Mouse (Mus musculus) hindbrain, embryonic 13.5 days (tissue): ENCODE results near the gene Tmem132e. TPM values are rescaled to one million over a fixed set of nuclear protein-coding genes. Genes with fewer than 3 reads are reported as not detected.

Experiments
- ATAC-seq: fragments of 200-750 bp; cut with Nextera tagmentation; 2 replicates; pipeline ENCODE4 v1.8.0; 2017; ENCODE audit warnings: moderate TSS enrichment; ENCODE audit not compliant: low FRiP score
- H3K27ac ChIP-seq: fragments of 300-500 bp; sonication (generic); 2 replicates; pipeline ENCODE4 v1.5.1; 2015; ENCODE audit warnings: inconsistent platforms, mild to moderate bottlenecking, moderate library complexity
- H3K27me3 ChIP-seq: fragments of 300-500 bp; sonication (generic); 2 replicates; pipeline ENCODE4 v1.6.1; 2015; ENCODE audit warnings: mild to moderate bottlenecking, inconsistent platforms
- H3K36me3 ChIP-seq: fragments of 300-500 bp; sonication (generic); 2 replicates; pipeline ENCODE4 v1.6.1; 2015; ENCODE audit warnings: mild to moderate bottlenecking, inconsistent platforms
- H3K4me1 ChIP-seq: fragments of 300-500 bp; sonication (generic); replicated peaks from 2 replicates; pipeline ENCODE4 v1.6.1; 2015; ENCODE audit warnings: inconsistent platforms
- H3K4me2 ChIP-seq: fragments of 300-500 bp; sonication (generic); 2 replicates; pipeline ENCODE4 v1.6.1; 2015; ENCODE audit warnings: inconsistent platforms, mild to moderate bottlenecking, moderate library complexity
- H3K4me3 ChIP-seq: fragments of 300-500 bp; sonication (generic); 2 replicates; pipeline ENCODE4 v1.5.1; 2015; ENCODE audit warnings: mild to moderate bottlenecking, inconsistent platforms
- H3K9ac ChIP-seq: fragments of 300-500 bp; sonication (generic); 2 replicates; pipeline ENCODE4 v1.6.1; 2015; ENCODE audit warnings: mild to moderate bottlenecking, inconsistent platforms
- H3K9me3 ChIP-seq: fragments of 300-500 bp; sonication (generic); 2 replicates; pipeline ENCODE4 v1.6.1; 2016; ENCODE audit warnings: inconsistent platforms
- WGBS: fragments of 180-500 bp; shearing (Covaris S2); methylation state at CpG from one replicate; pipeline ENCODE4 v1.1.7; 2015; 5-methylcytosine and 5-hydroxymethylcytosine counted together
- polyA plus RNA-seq: library from polyadenylated mRNA; unstranded; fragments of >200 nt; fragmentation: Nextera tagmentation; extraction: Ambion mirVana; gene quantifications from 2 replicates; pipeline ENCODE4 v1.2.1, GENCODE M21; 2015

The Tmem132e gene
- polyA plus RNA-seq, 1 experiment from 2014 or later = 2.2 TPM

GRCm38 (mm10) chr11:82392341-82392740, 3.6 kb downstream of the Tmem132e start:
- Histone ChIP-seq H3K27me3 (peaks cover 62% of the 10 kb centered on the region), H3K36me3 (no peaks in the 10 kb centered on the region), H3K9ac (no peak overlapping the region), H3K9me3 (no peaks in the 10 kb centered on the region), H3K4me3 (no peak overlapping the region), H3K4me1 (peaks cover 53% of the 10 kb centered on the region), H3K4me2 (peak overlapping the region; percentile 96; the same call in 1 of the 2 replicates), H3K27ac (peak overlapping the region; percentile 25; the same call in 1 of the 2 replicates)
- no peak for ATAC-seq
- 65% methylated on average over 3 of the region's 3 CpGs for WGBS

DNA sequence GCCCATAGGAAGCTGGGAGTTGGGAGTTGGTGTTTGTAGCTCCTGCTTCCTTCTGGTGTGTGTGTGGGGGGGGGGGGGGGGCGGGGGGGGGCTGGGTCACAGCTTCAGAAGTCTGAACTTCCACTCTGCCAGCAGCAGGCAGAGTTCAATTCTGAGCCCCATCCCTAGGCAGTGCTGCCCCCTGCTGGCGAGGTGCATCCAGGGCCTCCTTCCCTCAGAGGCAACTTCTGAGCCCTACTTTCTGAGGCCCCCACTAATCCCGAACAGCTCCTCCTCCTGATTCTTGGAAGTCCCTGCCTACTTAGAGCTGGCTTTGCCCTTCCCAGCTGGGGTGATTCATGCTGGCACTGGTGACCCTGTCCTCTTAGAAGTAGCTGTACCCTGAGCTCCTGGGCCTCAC, 10.9 kb downstream of the Tmem132e start:
- WGBS = 31% methylated on average over 3 of the region's 3 CpGs
- Histone ChIP-seq H3K27ac (no peak overlapping the region), H3K36me3 (no peaks in the 10 kb centered on the region), H3K9ac (no peak overlapping the region), H3K4me2 (no peak overlapping the region), H3K27me3 (peaks cover 37% of the 10 kb centered on the region), H3K4me1 (peaks cover 16% of the 10 kb centered on the region), H3K4me3 (no peak overlapping the region), H3K9me3 (no peaks in the 10 kb centered on the region)
- no peak for ATAC-seq

- WGBS = 33% methylated on average over 3 of the region's 3 CpGs
- Histone ChIP-seq H3K27me3 (peaks cover 34% of the 10 kb centered on the region), H3K4me1 (peaks cover 30% of the 10 kb centered on the region), H3K36me3 (no peaks in the 10 kb centered on the region), H3K9ac (no peak overlapping the region), H3K4me2 (no peak overlapping the region), H3K4me3 (no peak overlapping the region), H3K27ac (no peak overlapping the region), H3K9me3 (no peaks in the 10 kb centered on the region)
- ATAC-seq = no peak
Measured at GRCm38 (mm10) chr11:82405641-82406040, 16.9 kb downstream of the Tmem132e start.

- Histone ChIP-seq H3K36me3 (no peaks in the 10 kb centered on the region), H3K4me3 (no peak overlapping the region), H3K4me2 (no peak overlapping the region), H3K27me3 (peaks cover 37% of the 10 kb centered on the region), H3K9me3 (no peaks in the 10 kb centered on the region), H3K27ac (no peak overlapping the region), H3K9ac (no peak overlapping the region), H3K4me1 (peaks cover 30% of the 10 kb centered on the region)
- no peak for ATAC-seq
- 25% methylated on average over 11 of the region's 11 CpGs for WGBS
Measured at GRCm38 (mm10) chr11:82406358-82407221, 17.9 kb downstream of the Tmem132e start.

DNA sequence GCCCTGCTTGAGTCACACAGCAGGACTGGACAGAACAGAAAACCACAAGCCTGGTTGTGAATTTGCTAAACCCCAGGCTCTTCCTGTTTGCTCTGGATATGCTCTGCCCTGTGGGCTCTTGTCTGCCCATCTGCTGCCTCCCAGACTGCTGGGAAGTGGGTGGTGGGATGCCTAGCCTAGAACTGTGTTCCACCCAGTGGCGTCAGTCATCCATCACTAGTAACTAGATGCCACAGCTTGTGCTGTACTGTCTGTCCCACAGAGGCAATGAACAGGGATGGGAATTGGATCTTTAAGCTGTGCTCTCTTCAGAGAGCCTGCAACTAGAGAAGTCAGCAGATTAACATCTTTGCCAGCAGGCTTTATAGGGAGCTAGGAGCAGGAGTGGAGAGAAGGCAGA, 23.8 kb downstream of the Tmem132e start:
- Histone ChIP-seq H3K36me3 (no peaks in the 10 kb centered on the region), H3K4me2 (no peak overlapping the region), H3K9ac (no peak overlapping the region), H3K9me3 (no peaks in the 10 kb centered on the region), H3K4me1 (peaks cover 15% of the 10 kb centered on the region), H3K27me3 (peaks cover 39% of the 10 kb centered on the region), H3K4me3 (no peak overlapping the region), H3K27ac (no peak overlapping the region)
- ATAC-seq = no peak
- 70% methylated on average over 1 of the region's 1 CpGs for whole genome bisulfite sequencing

DNA sequence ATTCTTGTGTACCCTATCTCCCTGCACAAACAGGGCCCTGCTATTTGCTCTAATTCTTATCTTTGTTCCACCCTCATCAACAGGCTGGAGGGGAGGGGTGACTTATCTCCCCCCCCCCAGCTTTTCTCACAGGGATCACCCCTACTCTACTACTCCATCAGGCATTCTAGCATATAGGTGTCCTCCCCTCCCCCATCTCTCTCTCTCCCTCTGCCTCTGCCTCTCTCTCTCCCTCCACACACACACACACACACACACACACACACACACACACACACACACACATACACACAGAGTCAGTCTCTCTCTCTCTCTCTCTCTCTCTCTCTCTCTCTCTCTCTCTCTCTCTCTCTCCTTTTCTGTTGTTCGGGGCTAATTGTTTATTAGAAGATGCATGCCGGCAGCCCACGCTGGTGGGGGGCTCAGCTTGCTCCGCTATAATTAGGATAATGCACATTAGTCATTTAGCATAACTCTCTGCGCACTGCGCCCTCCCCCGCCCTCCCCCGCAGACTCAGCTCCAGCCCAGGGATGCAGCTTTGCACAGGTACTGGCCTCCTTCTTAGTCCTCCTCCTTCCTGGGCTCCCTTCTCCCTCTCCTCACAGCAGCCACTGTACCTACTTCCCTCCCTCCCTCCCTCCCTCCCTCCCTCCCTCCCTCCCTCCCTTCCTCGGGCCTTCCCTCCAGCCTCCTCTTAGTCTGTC, 29.8 kb downstream of the Tmem132e start:
- H3K27ac ChIP-seq = peak overlapping the region; percentile 55
- ATAC-seq = peak; percentile 63; the same call in 1 of the 2 replicates
- no peak overlapping the region for H3K4me3 ChIP-seq
- H3K4me1 ChIP-seq = peaks cover 44% of the 10 kb centered on the region
- WGBS = 25% methylated on average over 8 of the region's 9 CpGs
- H3K9me3 ChIP-seq = no peaks in the 10 kb centered on the region
- no peak overlapping the region for H3K9ac ChIP-seq
- H3K36me3 ChIP-seq = no peaks in the 10 kb centered on the region
- no peak overlapping the region for H3K4me2 ChIP-seq
- H3K27me3 ChIP-seq = peaks cover 30% of the 10 kb centered on the region; the same call in 1 of the 2 replicates

DNA sequence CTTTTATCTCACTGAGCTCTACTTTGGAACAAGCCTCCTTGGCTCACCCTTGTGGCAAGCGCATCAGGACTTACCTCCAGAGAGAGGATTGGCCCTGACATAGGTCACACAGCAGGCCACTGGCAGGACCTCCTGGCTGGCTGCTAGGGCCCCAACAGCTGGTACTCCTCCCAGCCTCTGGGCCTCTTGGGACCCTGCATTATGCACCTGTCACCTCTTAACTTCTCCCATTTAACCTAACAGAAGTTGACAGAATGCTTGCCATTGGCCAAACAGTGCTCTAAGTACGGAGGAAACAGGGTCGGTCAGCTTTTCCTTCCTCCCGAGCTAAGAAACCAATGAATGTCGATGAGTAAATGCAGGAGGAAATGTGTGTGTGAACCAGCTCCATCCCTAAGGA, 33.2 kb downstream of the Tmem132e start:
- Histone ChIP-seq H3K9me3 (no peaks in the 10 kb centered on the region), H3K4me3 (no peak overlapping the region), H3K27me3 (peaks cover 19% of the 10 kb centered on the region; the same call in 1 of the 2 replicates), H3K4me2 (no peak overlapping the region), H3K9ac (no peak overlapping the region), H3K36me3 (no peaks in the 10 kb centered on the region), H3K4me1 (peaks cover 39% of the 10 kb centered on the region), H3K27ac (no peak overlapping the region)
- WGBS = 56% methylated on average over 5 of the region's 5 CpGs
- no peak for ATAC-seq

GRCm38 (mm10) chr11:82423521-82423920, 34.8 kb downstream of the Tmem132e start:
- no peaks in the 10 kb centered on the region for H3K36me3 ChIP-seq

DNA sequence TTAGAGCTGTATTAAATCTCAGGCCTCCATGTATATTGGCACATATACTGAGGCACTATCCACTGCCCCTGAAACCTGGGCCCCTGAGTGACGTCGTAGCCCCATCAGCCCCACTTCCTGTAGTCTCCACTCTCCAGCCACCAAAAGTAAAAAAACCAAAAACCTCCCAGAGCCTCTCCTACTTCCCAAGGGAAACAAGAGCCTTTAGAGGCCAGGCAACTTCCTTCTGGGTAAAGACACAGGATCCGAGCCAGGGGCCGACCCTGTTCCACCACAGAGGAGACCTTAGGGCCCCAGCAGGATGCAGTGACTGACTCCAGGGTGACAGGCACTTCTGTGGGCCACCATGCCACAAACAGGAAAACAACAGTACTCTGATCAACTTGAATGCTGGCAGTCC, 40.1 kb downstream of the Tmem132e start:
- no peak overlapping the region for H3K27ac ChIP-seq
- no peak for ATAC-seq
- no peaks in the 10 kb centered on the region for H3K36me3 ChIP-seq
- WGBS = 85% methylated on average over 4 of the region's 4 CpGs
- H3K27me3 ChIP-seq = peaks cover 44% of the 10 kb centered on the region
- H3K4me2 ChIP-seq = no peak overlapping the region
- H3K4me3 ChIP-seq = no peak overlapping the region
- peaks cover 5% of the 10 kb centered on the region for H3K4me1 ChIP-seq
- no peaks in the 10 kb centered on the region for H3K9me3 ChIP-seq
- no peak overlapping the region for H3K9ac ChIP-seq

More at GRCm38 (mm10) chr11:82423521-82423920, 34.8 kb downstream of the Tmem132e start:
- Histone ChIP-seq H3K27ac (no peak overlapping the region), H3K9me3 (no peaks in the 10 kb centered on the region), H3K4me3 (no peak overlapping the region), H3K27me3 (peaks cover 19% of the 10 kb centered on the region; the same call in 1 of the 2 replicates), H3K9ac (no peak overlapping the region), H3K4me2 (no peak overlapping the region), H3K4me1 (peaks cover 27% of the 10 kb centered on the region)
- no peak for ATAC-seq
- 20% methylated on average over 4 of the region's 4 CpGs for WGBS

DNA sequence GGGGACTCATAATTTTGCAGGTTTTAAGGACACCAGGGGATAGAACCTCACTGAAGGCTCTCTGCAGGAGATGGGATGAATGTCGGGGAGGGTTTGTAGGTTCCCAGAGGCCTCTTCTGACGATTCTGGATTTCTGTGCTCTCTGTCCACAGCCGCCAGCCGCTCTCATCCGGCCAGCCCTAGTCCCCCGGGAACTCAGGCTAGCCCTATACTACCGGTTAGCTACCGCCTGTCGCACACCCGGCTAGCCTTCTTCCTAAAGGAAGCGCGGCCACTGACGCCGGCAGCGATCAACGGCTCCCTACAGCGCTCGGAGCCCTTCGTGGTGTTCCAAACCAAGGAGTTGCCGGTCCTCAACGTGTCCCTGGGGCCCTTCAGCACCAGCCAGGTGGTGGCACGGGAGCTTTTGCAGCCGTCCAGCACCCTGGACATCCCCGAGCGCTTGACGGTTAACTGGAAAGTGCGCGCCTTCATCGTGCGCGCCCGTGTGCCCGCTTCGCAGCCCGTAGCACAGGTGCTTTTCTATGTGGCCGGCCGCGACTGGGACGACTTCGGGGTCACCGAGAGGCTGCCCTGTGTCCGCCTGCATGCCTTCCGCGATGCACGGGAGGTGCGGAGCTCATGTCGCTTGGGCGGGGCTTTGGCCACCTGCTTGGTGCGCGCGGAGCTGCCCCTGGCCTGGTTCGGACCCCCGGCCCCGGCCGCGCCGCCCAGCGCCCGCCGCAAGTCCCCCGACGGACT, 45.6 kb downstream of the Tmem132e start:
- peaks cover 12% of the 10 kb centered on the region for H3K36me3 ChIP-seq
- no peaks in the 10 kb centered on the region for H3K9me3 ChIP-seq
- peak overlapping the region; percentile 73 for H3K9ac ChIP-seq
- H3K27ac ChIP-seq = no peak overlapping the region
- peaks cover 83% of the 10 kb centered on the region for H3K27me3 ChIP-seq
- peaks cover 13% of the 10 kb centered on the region for H3K4me1 ChIP-seq
- H3K4me3 ChIP-seq = peak overlapping the region; percentile 54
- WGBS = 2% methylated on average over 62 of the region's 62 CpGs
- peak; percentile 57 for ATAC-seq
- peak overlapping the region; percentile 86 for H3K4me2 ChIP-seq

DNA sequence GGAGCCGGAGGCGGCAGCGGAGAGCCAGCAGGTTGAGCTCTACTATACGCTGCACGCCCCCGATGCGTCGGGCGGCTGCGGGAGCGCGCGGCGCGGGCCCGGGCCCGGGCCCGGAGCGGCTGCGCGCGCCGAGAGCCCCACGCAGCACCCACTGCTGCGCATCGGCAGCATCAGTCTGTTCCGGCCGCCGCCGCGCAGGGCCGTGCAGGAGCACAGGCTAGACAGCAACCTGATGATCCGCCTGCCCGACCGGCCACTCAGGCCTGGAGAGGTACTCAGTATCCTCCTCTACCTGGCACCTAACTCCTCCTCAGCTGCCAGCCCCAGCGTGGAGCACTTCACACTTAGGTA, 46.1 kb downstream of the Tmem132e start:
- peak overlapping the region; percentile 73 for H3K9ac ChIP-seq
- H3K4me2 ChIP-seq = peak overlapping the region; percentile 86
- peak; percentile 65 for ATAC-seq
- 4% methylated on average over 32 of the region's 36 CpGs for WGBS
- no peak overlapping the region for H3K27ac ChIP-seq
- H3K4me3 ChIP-seq = peak overlapping the region; percentile 54
- no peaks in the 10 kb centered on the region for H3K9me3 ChIP-seq
- H3K4me1 ChIP-seq = peaks cover 13% of the 10 kb centered on the region
- H3K27me3 ChIP-seq = peaks cover 85% of the 10 kb centered on the region
- peaks cover 12% of the 10 kb centered on the region for H3K36me3 ChIP-seq

DNA sequence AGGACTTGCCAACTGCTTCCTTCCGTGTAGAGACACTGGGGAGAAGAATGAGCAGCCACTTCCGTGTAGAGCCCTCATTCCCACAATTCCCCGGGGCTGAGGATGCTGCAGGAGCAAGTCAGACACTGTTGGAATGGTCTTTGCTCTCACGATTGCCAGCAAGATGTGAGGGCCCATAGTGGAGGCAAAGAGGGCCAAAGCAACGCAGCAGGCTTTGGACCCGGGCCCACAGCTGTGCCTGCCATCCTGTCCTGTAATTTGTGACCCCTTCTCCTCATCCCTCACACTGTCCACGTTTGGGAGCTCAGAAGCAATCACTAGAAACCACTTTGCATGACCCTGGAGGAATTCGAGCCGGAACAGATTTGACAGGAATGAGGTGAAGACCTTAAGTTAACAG, 59.8 kb downstream of the Tmem132e start:
- H3K4me3 ChIP-seq = no peak overlapping the region
- 74% methylated on average over 9 of the region's 9 CpGs for WGBS

More for the DNA sequence above, 59.8 kb downstream of the Tmem132e start:
- Histone ChIP-seq H3K27ac (no peak overlapping the region), H3K9ac (no peak overlapping the region), H3K27me3 (0 out of 2 replicates have a peak, but pooled peaks cover 15% of the 10 kb centered on the region), H3K4me1 (peaks cover 20% of the 10 kb centered on the region), H3K9me3 (0 out of 2 replicates have a peak, but pooled peaks cover 6% of the 10 kb centered on the region), H3K36me3 (peaks cover 8% of the 10 kb centered on the region), H3K4me2 (no peak overlapping the region)
- no peak for ATAC-seq
